Mouse (Mus musculus) forebrain, postnatal 0 days (tissue): Measurements from ENCODE around the gene Atp2b2. TPM values are rescaled to one million over a fixed set of nuclear protein-coding genes. Genes with fewer than 3 reads are reported as not detected.
A peak's percentile ranks its signal among the peaks of the same experiment; 100 is the strongest.

ENCODE experiments used
- ATAC-seq: fragments of 200-750 bp; cut with Nextera tagmentation; 2 replicates; pipeline ENCODE4 v1.8.0; 2017; ENCODE audit warnings: mild to moderate bottlenecking, moderate library complexity
- DNase-seq: peaks from one replicate; pipeline ENCODE4 v3.0.0-alpha.2; 2015
- H3K27ac ChIP-seq: fragments of 300-500 bp; sonication (generic); 2 replicates; pipeline ENCODE4 v1.5.1; 2014; ENCODE audit warnings: low read depth, mild to moderate bottlenecking, antibody characterized with exemption, low read length, moderate library complexity, mixed read lengths
- H3K27me3 ChIP-seq: fragments of 300-500 bp; sonication (generic); 2 replicates; pipeline ENCODE4 v1.6.1; 2014; ENCODE audit warnings: mild to moderate bottlenecking, low read length, mixed read lengths; ENCODE audit not compliant: insufficient read depth
- H3K36me3 ChIP-seq: fragments of 300-500 bp; sonication (generic); 2 replicates; pipeline ENCODE4 v1.6.1; 2014; ENCODE audit warnings: mild to moderate bottlenecking, moderate library complexity; ENCODE audit not compliant: insufficient read depth
- H3K4me1 ChIP-seq: fragments of 300-500 bp; sonication (generic); 2 replicates; pipeline ENCODE4 v1.6.1; 2014; ENCODE audit warnings: antibody characterized with exemption; ENCODE audit not compliant: insufficient read depth
- H3K4me2 ChIP-seq: fragments of 300-500 bp; sonication (generic); 2 replicates; pipeline ENCODE4 v1.6.1; 2014; ENCODE audit warnings: low read depth, mild to moderate bottlenecking, moderate library complexity
- H3K4me3 ChIP-seq: fragments of 300-500 bp; sonication (generic); 2 replicates; pipeline ENCODE4 v1.5.1; 2014; ENCODE audit warnings: low read depth, low read length, mixed read lengths
- H3K9ac ChIP-seq: fragments of 300-500 bp; sonication (generic); 2 replicates; pipeline ENCODE4 v1.6.1; 2014; ENCODE audit warnings: mild to moderate bottlenecking
- H3K9me3 ChIP-seq: fragments of 300-500 bp; sonication (generic); 2 replicates; pipeline ENCODE4 v1.6.1; 2016; ENCODE audit warnings: low read length
- CTCF ChIP-seq: sonication (generic); IDR thresholded peaks from 2 replicates; pipeline ENCODE4 v1.5.1; 2016; ENCODE audit warnings: antibody characterized with exemption, control low read depth, low read depth
- WGBS: fragments of 180-500 bp; shearing (Covaris S2); extraction: QIAGEN DNeasy Blood & Tissue Kit; methylation state at CpG from one replicate; pipeline ENCODE4 v1.1.7; 2014; 5-methylcytosine and 5-hydroxymethylcytosine counted together
- polyA plus RNA-seq: library from polyadenylated mRNA; unstranded; fragments of >200 nt; fragmentation: Nextera tagmentation; extraction: Ambion mirVana; gene quantifications from 2 replicates; pipeline ENCODE4 v1.2.1, GENCODE M21; 2015
- total RNA-seq: library from RNA; depleted of rRNA; stranded (reverse); fragments of >200 nt; gene quantifications from 2 replicates; pipeline ENCODE4 v1.2.3, GENCODE M21; 2014

Atp2b2 gene
- total and polyA plus RNA-seq, 2 experiments from 2014 or later, result 37.8 to 65.1 TPM

DNA sequence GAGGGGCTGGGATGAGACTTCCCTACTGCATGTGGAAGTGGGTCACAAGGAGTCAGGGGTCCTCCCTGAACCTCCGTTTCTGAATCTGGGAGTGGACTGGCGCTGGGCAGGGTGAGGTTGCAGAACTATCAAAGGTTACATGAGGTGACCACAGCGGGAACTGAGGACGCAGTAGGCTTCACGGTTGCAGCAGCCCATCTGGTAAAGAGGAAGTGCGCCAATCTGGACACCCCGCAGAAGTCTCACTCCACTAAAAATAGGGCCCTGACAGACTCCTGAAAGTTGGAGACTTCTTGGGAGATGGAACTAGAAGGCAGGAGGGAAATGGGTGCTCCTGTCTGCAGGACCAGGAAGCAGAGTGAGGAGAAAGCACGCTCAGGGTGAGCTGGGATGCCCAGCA is 2.5 kb upstream of the Atp2b2 start:
- H3K4me1 ChIP-seq, result peaks cover 3% of the 10 kb centered on the region; the same call in 1 of the 2 replicates
- 79% methylated on average over 8 of the region's 8 CpGs for WGBS
- no peaks in the 10 kb centered on the region for H3K9me3 ChIP-seq
- H3K36me3 ChIP-seq, result no peaks in the 10 kb centered on the region
- H3K4me3 ChIP-seq, result no peak overlapping the region
- H3K9ac ChIP-seq, result no peak overlapping the region
- H3K27ac ChIP-seq, result no peak overlapping the region
- no peak overlapping the region for H3K4me2 ChIP-seq
- no peak for ATAC-seq
- DNase-seq, result no peak
- TF ChIP-seq CTCF, result no peak
- H3K27me3 ChIP-seq, result no peaks in the 10 kb centered on the region; the same call in 1 of the 2 replicates

- no peaks in the 10 kb centered on the region for H3K36me3 ChIP-seq
- no peak overlapping the region for H3K4me3 ChIP-seq
- no peaks in the 10 kb centered on the region for H3K9me3 ChIP-seq
- WGBS, result 87% methylated on average over 7 of the region's 7 CpGs
- no peak overlapping the region for H3K4me2 ChIP-seq
- no peak overlapping the region for H3K27ac ChIP-seq
- no peaks in the 10 kb centered on the region; the same call in 1 of the 2 replicates for H3K27me3 ChIP-seq
- TF ChIP-seq CTCF, result no peak
- peaks cover 3% of the 10 kb centered on the region; the same call in 1 of the 2 replicates for H3K4me1 ChIP-seq
- H3K9ac ChIP-seq, result no peak overlapping the region
- DNase-seq (no peak), ATAC-seq (no peak)
Measured at GRCm38 (mm10) chr6:114042836-114043235, 423 bp upstream of the Atp2b2 start.

- H3K9me3 ChIP-seq, result no peaks in the 10 kb centered on the region
- TF ChIP-seq CTCF, result no peak
- no peak overlapping the region for H3K27ac ChIP-seq
- peak; percentile 48; the same call in 1 of the 2 replicates for ATAC-seq
- WGBS, result 0% methylated on average over 4 of the region's 52 CpGs
- peak overlapping the region; percentile 94 for H3K4me2 ChIP-seq
- H3K9ac ChIP-seq, result peak overlapping the region; percentile 73
- H3K4me1 ChIP-seq, result peaks cover 3% of the 10 kb centered on the region; the same call in 1 of the 2 replicates
- peak overlapping the region; percentile 61 for H3K4me3 ChIP-seq
- H3K27me3 ChIP-seq, result no peaks in the 10 kb centered on the region; the same call in 1 of the 2 replicates
- peak; percentile 11 for DNase-seq
- H3K36me3 ChIP-seq, result no peaks in the 10 kb centered on the region
Measured at GRCm38 (mm10) chr6:114041911-114042284, 515 bp downstream of the Atp2b2 start.

- Histone ChIP-seq H3K9ac (peak overlapping the region; percentile 73), H3K27ac (no peak overlapping the region; the same call in 1 of the 2 replicates), H3K4me2 (peak overlapping the region; percentile 94), H3K27me3 (no peaks in the 10 kb centered on the region; the same call in 1 of the 2 replicates), H3K4me1 (peaks cover 3% of the 10 kb centered on the region; the same call in 1 of the 2 replicates), H3K36me3 (no peaks in the 10 kb centered on the region), H3K9me3 (no peaks in the 10 kb centered on the region), H3K4me3 (peak overlapping the region; percentile 61)
- ATAC-seq, result peak; percentile 58
- DNase-seq, result peak; percentile 53
- peak; percentile 43 for TF ChIP-seq CTCF
- 2% methylated on average over 24 of the region's 39 CpGs for WGBS
Measured at GRCm38 (mm10) chr6:114041097-114041910, 1.1 kb downstream of the Atp2b2 start.

DNA sequence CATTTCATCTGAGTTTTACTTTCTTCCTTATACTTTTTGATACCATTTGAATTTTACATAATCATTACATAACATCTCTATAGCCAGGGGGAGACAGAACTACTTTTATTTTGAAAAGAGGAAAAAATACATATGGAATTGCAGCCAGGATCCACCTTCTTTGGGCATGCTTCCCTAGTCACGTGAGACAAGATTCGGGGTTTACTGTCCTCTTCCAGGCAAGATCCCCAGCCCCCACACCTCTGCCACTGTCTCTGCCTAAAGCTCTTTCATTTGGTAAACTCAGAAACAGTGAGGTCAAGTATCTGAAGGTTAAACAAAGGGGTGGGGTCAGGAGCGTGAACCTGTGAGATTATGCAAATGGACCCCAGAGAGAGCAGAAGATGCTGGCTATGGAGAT is 6.7 kb downstream of the Atp2b2 start:
- H3K9me3 ChIP-seq, result no peaks in the 10 kb centered on the region
- no peak for TF ChIP-seq CTCF
- no peaks in the 10 kb centered on the region for H3K27me3 ChIP-seq
- H3K27ac ChIP-seq, result no peak overlapping the region
- DNase-seq (no peak), ATAC-seq (no peak)
- H3K4me1 ChIP-seq, result no peaks in the 10 kb centered on the region
- H3K36me3 ChIP-seq, result no peaks in the 10 kb centered on the region
- no peak overlapping the region for H3K4me2 ChIP-seq
- WGBS, result 56% methylated on average over 3 of the region's 3 CpGs
- H3K4me3 ChIP-seq, result no peak overlapping the region
- no peak overlapping the region for H3K9ac ChIP-seq

GRCm38 (mm10) chr6:114032822-114033221 is 9.6 kb downstream of the Atp2b2 start:
- no peak for TF ChIP-seq CTCF
- ATAC-seq (no peak), DNase-seq (no peak)
- no peak overlapping the region for H3K9ac ChIP-seq
- 88% methylated on average over 8 of the region's 8 CpGs for WGBS
- no peak overlapping the region for H3K27ac ChIP-seq
- H3K36me3 ChIP-seq, result no peaks in the 10 kb centered on the region
- no peaks in the 10 kb centered on the region for H3K4me1 ChIP-seq
- no peak overlapping the region for H3K4me2 ChIP-seq
- no peaks in the 10 kb centered on the region for H3K9me3 ChIP-seq
- H3K27me3 ChIP-seq, result no peaks in the 10 kb centered on the region
- no peak overlapping the region for H3K4me3 ChIP-seq

DNA sequence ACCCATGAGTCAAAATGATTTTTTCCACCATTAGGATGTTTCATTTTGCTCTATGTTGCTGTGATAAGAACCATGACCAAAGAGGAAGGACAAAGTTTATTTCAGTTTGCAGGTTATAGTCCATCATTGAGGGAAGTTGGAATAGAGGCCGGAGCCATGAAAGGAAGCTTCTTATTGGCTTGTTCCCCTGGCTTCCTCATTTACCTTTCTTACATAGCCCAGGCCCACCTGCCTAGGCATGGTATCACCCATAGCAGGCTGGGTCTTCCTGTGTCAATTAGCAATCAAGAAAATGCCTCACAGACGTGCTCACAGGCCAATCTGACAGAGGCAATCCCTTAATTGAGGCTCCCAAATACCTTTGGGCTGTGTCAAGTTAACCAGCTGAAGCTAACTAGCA is 18.6 kb downstream of the Atp2b2 start:
- no peak for DNase-seq
- 66% methylated on average over 2 of the region's 2 CpGs for WGBS
- Histone ChIP-seq H3K9me3 (no peaks in the 10 kb centered on the region), H3K4me2 (no peak overlapping the region), H3K27me3 (no peaks in the 10 kb centered on the region), H3K36me3 (no peaks in the 10 kb centered on the region), H3K9ac (no peak overlapping the region), H3K4me1 (no peaks in the 10 kb centered on the region), H3K4me3 (no peak overlapping the region), H3K27ac (no peak overlapping the region)
- TF ChIP-seq CTCF, result no peak
- no peak for ATAC-seq
